Mouse (Mus musculus): ENCODE data around the gene Gm29735.
"Not testable (repeated sequence)": the region's sequence is repeated elsewhere in the genome, so short reads cannot be mapped to it uniquely, and the experiment has no call there.

The Gm29735 gene

GRCm38 (mm10) chr7:142120629-142121028 lies 36.3 kb downstream of the Gm29735 start, which contains the start of gene Gm45618:
Gm45618 (minus strand) TSS chr7:142120729.
- not testable (repeated sequence) for DNase-seq (ENCODE audit: low read depth)

DNA sequence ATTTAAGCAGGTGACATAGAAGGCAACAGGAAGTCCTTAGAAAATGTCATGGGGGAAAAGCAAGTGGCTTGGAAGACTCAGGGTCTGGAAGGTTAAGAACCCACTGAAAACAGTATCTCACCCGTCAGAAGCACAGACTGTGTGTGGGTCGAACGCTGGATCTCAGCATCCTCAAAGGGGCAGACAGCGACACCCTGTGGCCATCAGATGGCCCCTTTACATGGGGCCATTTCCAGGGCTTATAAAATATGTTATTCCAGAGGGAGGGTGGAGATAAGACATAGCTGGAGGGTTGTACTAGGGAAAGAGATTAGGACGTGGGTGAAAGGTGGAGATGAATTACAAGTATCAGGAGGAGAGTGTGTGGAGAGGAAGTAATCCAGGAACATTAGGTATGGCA lies 37.3 kb downstream of the Gm29735 start:
- no peak for DNase-seq (ENCODE audit: low read depth)

Data from fibroblast of lung, adult 2 months (primary cell).